ENCODE assay signal across 10 mouse cellular contexts in genomic region chr4:32246801-32247200, GRCm38 (mm10). TPM values are rescaled to one million over a fixed set of nuclear protein-coding genes. Genes with fewer than 3 reads are reported as not detected.
DNase-seq lines count a peak whose midpoint lies in the region; ATAC-seq and TF ChIP-seq lines count a peak whose summit lies in the region.
"Had no signal": no experiment of that assay in that cellular context is flagged by ENCODE, and none has a peak within 500 bp of the region (broad histone marks: within the 10 kb centered on the region; RNA-seq: fewer than 3 reads in every experiment).

No protein-coding gene starts in this region.

- no peaks in the 10 kb centered on the region for H3K36me3 ChIP-seq in stomach, embryonic 16.5 days (ENCODE audit: control insufficient read depth, insufficient read depth, low read length)
- H3K36me3 ChIP-seq in stomach, postnatal 0 days (ENCODE audit: control insufficient read depth, insufficient read depth, low read length): no peaks in the 10 kb centered on the region
- H3K36me3 ChIP-seq in small intestine, adult 2 months (ENCODE audit: control insufficient read depth, insufficient read depth, low read length): no peaks in the 10 kb centered on the region
- H3K36me3 ChIP-seq: embryonic facial prominence, embryonic 13.5 days had no signal

- H3K4me3 ChIP-seq in stomach, embryonic 16.5 days (replicated peaks; ENCODE audit: low read length): no peak overlapping the region
- H3K4me3 ChIP-seq in stomach, postnatal 0 days (ENCODE audit: low read depth, low read length): no peak overlapping the region
- H3K4me3 ChIP-seq in small intestine, adult 2 months (ENCODE audit: low read depth, low read length): no peak overlapping the region
- H3K4me3 ChIP-seq: embryonic facial prominence, embryonic 13.5 days had no signal

- TF ChIP-seq CTCF in stomach, postnatal 0 days (IDR thresholded peaks at IDR 0.05; ENCODE audit: low read depth): no peak
- TF ChIP-seq CTCF in small intestine, adult 2 months (IDR thresholded peaks at IDR 0.05; ENCODE audit: extremely low read depth, insufficient read length, insufficient replicate concordance, low read depth, low read length): no peak

- H3K9ac ChIP-seq in stomach, embryonic 16.5 days (ENCODE audit: low read length): no peak overlapping the region
- no peak overlapping the region for H3K9ac ChIP-seq in stomach, postnatal 0 days (ENCODE audit: low read length)
- H3K9ac ChIP-seq: embryonic facial prominence, embryonic 13.5 days had no signal

- no peaks in the 10 kb centered on the region for H3K27me3 ChIP-seq in stomach, embryonic 16.5 days (ENCODE audit: control insufficient read depth, insufficient read depth, low read length)
- H3K27me3 ChIP-seq in stomach, postnatal 0 days (ENCODE audit: control insufficient read depth, insufficient read depth, low read length): no peaks in the 10 kb centered on the region
- H3K27me3 ChIP-seq in small intestine, adult 2 months (ENCODE audit: control insufficient read depth, insufficient read depth, low read length): no peaks in the 10 kb centered on the region
- H3K27me3 ChIP-seq: embryonic facial prominence, embryonic 13.5 days had no signal

- DNase-seq in heart, adult 18-20 months: peak; percentile 20 to 38
- no peak for DNase-seq in heart, postnatal 36 days
- no peak for DNase-seq in stomach, postnatal 0 days (ENCODE audit: low spot score)
- peak; percentile 83 to 88 for DNase-seq in kidney, postnatal 25 days
- no peak for DNase-seq in cerebellum, postnatal 25 days
- DNase-seq in spleen, postnatal 14 days (ENCODE audit: low spot score in 2 of 2): no peak

- no peak for TF ChIP-seq POLR2A in small intestine, adult 2 months (IDR thresholded peaks at IDR 0.05; ENCODE audit: low read depth, low read length)

- 33% methylated on average over 7 of the region's 7 CpGs for WGBS in stomach, embryonic 16.5 days
- WGBS in stomach, postnatal 0 days: 35% methylated on average over 7 of the region's 7 CpGs
- 15% methylated on average over 7 of the region's 7 CpGs for WGBS in small intestine, adult 2 months

- H3K27ac ChIP-seq in stomach, embryonic 16.5 days (ENCODE audit: low read length): no peak overlapping the region
- no peak overlapping the region for H3K27ac ChIP-seq in stomach, postnatal 0 days (replicated peaks)
- H3K27ac ChIP-seq in small intestine, adult 2 months (ENCODE audit: insufficient read depth, low read depth, low read length): peak overlapping the region; percentile 39; the same call in 1 of the 2 replicates
- H3K27ac ChIP-seq: embryonic facial prominence, embryonic 13.5 days had no signal

- intact Hi-C loops in heart, postnatal 36 days (cut with DNase I): loop anchor here (5.0 to 10.0 kb wide), 2 partner anchors 272 to 326 kb away; no protein-coding TSS in a partner anchor

- H3K4me2 ChIP-seq in stomach, embryonic 16.5 days (ENCODE audit: low read depth, low read length): no peak overlapping the region
- no peak overlapping the region for H3K4me2 ChIP-seq in stomach, postnatal 0 days (replicated peaks; ENCODE audit: low read depth)
- H3K4me2 ChIP-seq: embryonic facial prominence, embryonic 13.5 days had no signal

- ATAC-seq in stomach, embryonic 16.5 days (ENCODE audit: insufficient read depth, low FRiP score): peak; percentile 24; the same call in 1 of the 2 replicates
- ATAC-seq in stomach, postnatal 0 days (ENCODE audit: low FRiP score, low TSS enrichment): no peak
- ATAC-seq: activated CD4-positive, CD25-positive, alpha-beta regulatory T cell, adult 4 months had no signal

- peaks cover 31% of the 10 kb centered on the region for H3K4me1 ChIP-seq in stomach, embryonic 16.5 days (ENCODE audit: control insufficient read depth, insufficient read depth, low read length)
- no peaks in the 10 kb centered on the region for H3K4me1 ChIP-seq in stomach, postnatal 0 days (replicated peaks; ENCODE audit: control insufficient read depth, insufficient read depth)
- peaks cover 25% of the 10 kb centered on the region; the same call in 1 of the 2 replicates for H3K4me1 ChIP-seq in small intestine, adult 2 months (ENCODE audit: control insufficient read depth, insufficient read depth, insufficient read length, low read length)

- no peak for TF ChIP-seq EP300 in stomach, postnatal 0 days (optimal IDR thresholded peaks at IDR 0.05)

- H3K9me3 ChIP-seq in stomach, embryonic 16.5 days (replicated peaks; ENCODE audit: control insufficient read depth, low read length): no peaks in the 10 kb centered on the region
- no peaks in the 10 kb centered on the region for H3K9me3 ChIP-seq in stomach, postnatal 0 days (ENCODE audit: control insufficient read depth, low read length)
- H3K9me3 ChIP-seq: embryonic facial prominence, embryonic 13.5 days had no signal

RNA-seq across cellular contexts. Expression of gene Bach2, which starts 8.2 kb away (rescaled TPM):
- total RNA-seq in heart, adult 18-20 months (2021): 1 to 10 TPM; 4.2 to 6.2 TPM
- total RNA-seq in heart, postnatal 36 days (2021): 1 to 10 TPM; 5.4 to 6.4 TPM
- polyA plus RNA-seq in stomach, embryonic 16.5 days (2015; fragmentation: Nextera tagmentation; extraction: Ambion mirVana): 3.5 and 3.9 TPM in 2 replicates
- 1.9 TPM in 2 replicates for polyA plus RNA-seq in stomach, postnatal 0 days (2015; fragmentation: Nextera tagmentation; extraction: Ambion mirVana)
- 0.50 and 3.5 TPM in 2 replicates for polyA plus RNA-seq in small intestine, adult 2 months (2012; rRNA removed)

Comparison
In these comparisons a context has a peak if more than half of its experiments do, and no peak if none do; other contexts are left out.
1. DNase-seq: peak in heart, adult 18-20 months (2 of 2) and kidney, postnatal 25 days (2 of 2); none in heart, postnatal 36 days (0 of 2), stomach, postnatal 0 days (single experiment), cerebellum, postnatal 25 days (0 of 2) and spleen, postnatal 14 days (0 of 2).